Mouse (Mus musculus): ENCODE results near the gene Vmn2r79. TPM values are rescaled to one million over a fixed set of nuclear protein-coding genes. Genes with fewer than 3 reads are reported as not detected.
"Not testable (repeated sequence)": the region's sequence is repeated elsewhere in the genome, so short reads cannot be mapped to it uniquely, and the experiment has no call there.

Vmn2r79 gene
- not detected in 2 replicates for polyA plus RNA-seq (2015; fragmentation: Nextera tagmentation; extraction: Ambion mirVana)

- WGBS: 97% methylated on average over 1 of the region's 1 CpGs
Measured at GRCm38 (mm10) chr7:86995815-86996214, at the start of gene Vmn2r79. Gene Vmn2r79 (plus strand): TSS chr7:86996115.

GRCm38 (mm10) chr7:86994700-86995099 lies 1.2 kb upstream of the Vmn2r79 start:
- 86% methylated on average over 1 of the region's 1 CpGs for WGBS
- Histone ChIP-seq H3K4me2 (replicated peaks) (no peak overlapping the region), H3K9ac (replicated peaks) (no peak overlapping the region), H3K4me1 (no peaks in the 10 kb centered on the region), H3K9me3 (no peaks in the 10 kb centered on the region), H3K27me3 (no peaks in the 10 kb centered on the region), H3K36me3 (no peaks in the 10 kb centered on the region), H3K27ac (replicated peaks) (no peak overlapping the region), H3K4me3 (no peak overlapping the region)
- no peak for ATAC-seq (replicated peaks)

More at GRCm38 (mm10) chr7:86995815-86996214, at the start of gene Vmn2r79:
- not testable (repeated sequence) for ATAC-seq (replicated peaks); H3K4me3 ChIP-seq; H3K4me2 ChIP-seq (replicated peaks); H3K27ac ChIP-seq (replicated peaks); H3K27me3 ChIP-seq; H3K4me1 ChIP-seq; H3K36me3 ChIP-seq; H3K9ac ChIP-seq (replicated peaks); H3K9me3 ChIP-seq

GRCm38 (mm10) chr7:87026486-87026885 lies 30.6 kb downstream of the Vmn2r79 start:
- H3K27ac ChIP-seq (replicated peaks); H3K4me1 ChIP-seq; H3K4me2 ChIP-seq (replicated peaks); ATAC-seq (replicated peaks); H3K27me3 ChIP-seq; H3K36me3 ChIP-seq; H3K9ac ChIP-seq (replicated peaks); H3K9me3 ChIP-seq; H3K4me3 ChIP-seq: not testable (repeated sequence)

- Histone ChIP-seq H3K9ac (replicated peaks) (no peak overlapping the region), H3K4me1 (no peaks in the 10 kb centered on the region), H3K9me3 (no peaks in the 10 kb centered on the region), H3K27me3 (no peaks in the 10 kb centered on the region), H3K27ac (replicated peaks) (no peak overlapping the region), H3K4me3 (no peak overlapping the region), H3K4me2 (replicated peaks) (no peak overlapping the region), H3K36me3 (no peaks in the 10 kb centered on the region)
- 85% methylated on average over 4 of the region's 4 CpGs for WGBS
- ATAC-seq (replicated peaks): no peak
Measured at GRCm38 (mm10) chr7:87063576-87063975, 67.7 kb downstream of the Vmn2r79 start.

Other genes starting within 250 kb of the Vmn2r79 start
- gene Folh1, start 220.2 kb upstream of the Vmn2r79 start, polyA plus RNA-seq (2015; fragmentation: Nextera tagmentation; extraction: Ambion mirVana): 0.37 and 0.47 TPM in 2 replicates
- gene Vmn2r77, start 201.1 kb upstream of the Vmn2r79 start, polyA plus RNA-seq (2015; fragmentation: Nextera tagmentation; extraction: Ambion mirVana): not detected in 2 replicates
- not detected in 2 replicates for gene Vmn2r78, start 81.0 kb upstream of the Vmn2r79 start, polyA plus RNA-seq (2015; fragmentation: Nextera tagmentation; extraction: Ambion mirVana)
- 1.3 and 1.8 TPM in 2 replicates for gene Nox4, start 250.0 kb downstream of the Vmn2r79 start, polyA plus RNA-seq (2015; fragmentation: Nextera tagmentation; extraction: Ambion mirVana)

Measured in forebrain, embryonic 15.5 days (tissue).